Mouse (Mus musculus): ENCODE data around the gene Gm9611. TPM values are rescaled to one million over a fixed set of nuclear protein-coding genes. Genes with fewer than 3 reads are reported as not detected.
"Not testable (repeated sequence)": the region's sequence is repeated elsewhere in the genome, so short reads cannot be mapped to it uniquely, and the experiment has no call there.

Gm9611 gene
- total RNA-seq (2021) = not detected
- long read RNA-seq, experiment 1 = 0 reads
- long read RNA-seq, experiment 2 = 0 reads

DNA sequence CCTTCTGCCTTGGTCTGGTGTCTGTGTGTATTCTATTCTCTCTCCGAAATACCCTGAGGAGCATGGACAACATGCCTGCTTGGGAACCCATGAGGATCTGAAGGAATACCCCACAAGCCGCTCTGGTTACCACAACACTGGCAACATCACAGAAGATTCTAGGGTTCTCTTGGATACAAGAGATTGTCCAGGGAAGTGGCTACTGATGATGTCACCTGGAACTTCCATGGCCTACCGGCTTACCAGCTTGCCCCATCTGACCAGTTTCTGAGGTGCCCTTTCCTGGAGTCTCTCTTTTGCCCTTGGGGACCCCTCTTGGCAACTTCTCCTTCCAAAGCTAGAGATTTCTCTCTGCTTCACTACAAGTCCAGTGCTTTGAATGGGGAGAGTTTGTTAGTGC is at the start of gene Gm9611:
Gene Gm9611 (minus strand): TSS at position 101 of the 400 bp plus-strand sequence.
- DNase-seq = not testable (repeated sequence)

DNA sequence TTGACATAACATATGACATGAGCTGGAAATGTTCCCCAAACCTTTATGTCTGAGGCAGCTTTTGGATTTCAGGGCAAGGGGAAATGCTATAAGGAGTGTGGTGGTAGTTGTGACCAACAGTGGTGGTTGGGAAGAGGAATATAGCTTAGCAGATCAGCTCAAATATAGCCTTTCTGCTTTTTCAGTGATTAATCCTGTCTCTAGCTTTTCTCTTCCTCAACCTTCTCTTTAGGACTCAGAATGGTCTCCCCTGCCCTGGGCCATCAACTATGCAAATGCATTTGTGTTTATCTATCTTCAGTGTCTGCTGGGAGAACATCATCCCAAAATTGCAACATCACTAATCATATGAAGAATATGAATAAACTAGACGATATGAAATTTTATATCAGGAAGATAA is 12.8 kb upstream of the Gm9611 start, which contains the start of gene Gm7995:
Gene Gm7995 (plus strand): TSS at position 301 of the 400 bp plus-strand sequence.
- not testable (repeated sequence) for DNase-seq

DNA sequence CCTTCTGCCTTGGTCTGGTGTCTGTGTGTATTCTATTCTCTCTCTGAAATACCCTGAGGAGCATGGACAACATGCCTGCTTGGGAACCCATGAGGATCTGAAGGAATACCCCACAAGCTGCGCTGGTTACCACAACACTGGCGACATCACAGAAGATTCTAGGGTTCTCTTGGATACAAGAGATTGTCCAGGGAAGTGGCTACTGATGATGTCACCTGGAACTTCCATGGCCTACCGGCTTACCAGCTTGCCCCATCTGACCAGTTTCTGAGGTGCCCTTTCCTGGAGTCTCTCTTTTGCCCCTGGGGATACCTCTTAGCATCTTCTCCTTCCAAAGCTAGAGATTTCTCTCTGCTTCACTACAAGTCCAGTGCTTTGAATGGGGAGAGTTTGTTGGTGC is 37.2 kb downstream of the Gm9611 start, which contains the start of gene Gm17026:
Gene Gm17026 (minus strand): TSS at position 101 of the 400 bp plus-strand sequence.
- DNase-seq = not testable (repeated sequence)

Small RNAs within 50 kb of the gene (microRNA-seq; reads per million reads assigned to microRNA genes)
- not detected for gene Gm25208
- gene Gm25892 = not detected

Other genes starting within 250 kb of the Gm9611 start
- gene Gm7951, start 180.0 kb downstream of the Gm9611 start, total RNA-seq (2021) = not detected
- gene Gm17027, start 134.7 kb downstream of the Gm9611 start, total RNA-seq (2021) = not detected
- not detected for gene Gm3573, start 106.6 kb downstream of the Gm9611 start, total RNA-seq (2021)
- gene Gm17026, start 37.3 kb downstream of the Gm9611 start, total RNA-seq (2021) = not detected
- not detected for gene Gm7995, start 12.9 kb upstream of the Gm9611 start, total RNA-seq (2021)
- not detected for gene Gm8005, start 142.3 kb upstream of the Gm9611 start, total RNA-seq (2021)
- gene Gm8011, start 166.5 kb upstream of the Gm9611 start, total RNA-seq (2021) = not detected
- gene Gm8020, start 205.0 kb upstream of the Gm9611 start, total RNA-seq (2021) = not detected
- not detected for gene Gm8024, start 226.9 kb upstream of the Gm9611 start, total RNA-seq (2021)

All from adrenal gland, postnatal 36 days (tissue).